ENCODE assay signal across 32 mouse cellular contexts in genomic region chr5:18439986-18440385, GRCm38 (mm10).
"Had no signal": no experiment of that assay in that cellular context is flagged by ENCODE, and none has a peak within 500 bp of the region (broad histone marks: within the 10 kb centered on the region; RNA-seq: fewer than 3 reads in every experiment).

No protein-coding gene starts in this region.

- H3K27ac ChIP-seq: limb, embryonic 10.5 days; limb, embryonic 12.5 days; limb, embryonic 13.5 days; limb, embryonic 15.5 days; liver, embryonic 12.5 days; liver, embryonic 13.5 days; liver, embryonic 14.5 days; liver, embryonic 15.5 days; lung, embryonic 15.5 days; macrophage; midbrain, embryonic 10.5 days; midbrain, embryonic 12.5 days; midbrain, embryonic 13.5 days; midbrain, embryonic 15.5 days; neural tube, embryonic 12.5 days; neural tube, embryonic 13.5 days had no signal

- H3K27me3 ChIP-seq: limb, embryonic 12.5 days; limb, embryonic 13.5 days; limb, embryonic 15.5 days; liver, embryonic 12.5 days; liver, embryonic 13.5 days; liver, embryonic 15.5 days; lung, embryonic 15.5 days; megakaryocyte, embryonic 14.5 days; midbrain, embryonic 12.5 days; midbrain, embryonic 13.5 days; midbrain, embryonic 15.5 days; neural tube, embryonic 12.5 days; neural tube, embryonic 13.5 days had no signal

- H3K36me3 ChIP-seq: limb, embryonic 10.5 days; limb, embryonic 12.5 days; limb, embryonic 13.5 days; limb, embryonic 15.5 days; liver, embryonic 12.5 days; liver, embryonic 13.5 days; liver, embryonic 15.5 days; lung, embryonic 15.5 days; midbrain, embryonic 10.5 days; midbrain, embryonic 12.5 days; midbrain, embryonic 13.5 days; midbrain, embryonic 15.5 days; neural tube, embryonic 12.5 days; neural tube, embryonic 13.5 days had no signal

- H3K9ac ChIP-seq: limb, embryonic 12.5 days; limb, embryonic 13.5 days; limb, embryonic 15.5 days; liver, embryonic 12.5 days; liver, embryonic 13.5 days; liver, embryonic 14.5 days; liver, embryonic 15.5 days; liver, postnatal 0 days; lung, embryonic 14.5 days; lung, embryonic 15.5 days; midbrain, embryonic 12.5 days; midbrain, embryonic 13.5 days; midbrain, embryonic 15.5 days; neural tube, embryonic 12.5 days; neural tube, embryonic 13.5 days had no signal

- H3K9me3 ChIP-seq: limb, embryonic 10.5 days; limb, embryonic 12.5 days; limb, embryonic 13.5 days; limb, embryonic 15.5 days; liver, embryonic 12.5 days; liver, embryonic 13.5 days; liver, embryonic 15.5 days; lung, embryonic 15.5 days; megakaryocyte, embryonic 14.5 days; midbrain, embryonic 10.5 days; midbrain, embryonic 12.5 days; midbrain, embryonic 13.5 days; midbrain, embryonic 15.5 days; neural tube, embryonic 12.5 days; neural tube, embryonic 13.5 days had no signal

- H3K4me2 ChIP-seq: limb, embryonic 12.5 days; limb, embryonic 13.5 days; limb, embryonic 15.5 days; liver, embryonic 12.5 days; liver, embryonic 13.5 days; liver, embryonic 15.5 days; lung, embryonic 14.5 days; lung, embryonic 15.5 days; midbrain, embryonic 11.5 days; midbrain, embryonic 12.5 days; midbrain, embryonic 13.5 days; midbrain, embryonic 15.5 days; neural tube, embryonic 12.5 days; neural tube, embryonic 13.5 days had no signal

- H3K4me3 ChIP-seq: limb, embryonic 10.5 days; limb, embryonic 12.5 days; limb, embryonic 13.5 days; limb, embryonic 15.5 days; liver, embryonic 12.5 days; liver, embryonic 13.5 days; liver, embryonic 15.5 days; lung, embryonic 15.5 days; megakaryocyte, embryonic 14.5 days; midbrain, embryonic 10.5 days; midbrain, embryonic 12.5 days; midbrain, embryonic 13.5 days; midbrain, embryonic 15.5 days; myocyte; neural tube, embryonic 12.5 days; neural tube, embryonic 13.5 days had no signal

- DNase-seq: left cerebral cortex, postnatal 4 days; liver; liver, embryonic 13.5 days; liver, postnatal 0 days; lung, adult 18-20 months; lung, adult 2 months; lung, embryonic 14.5 days; lung, postnatal 10 days; lung, postnatal 14 days; lung, postnatal 36 days; lung, postnatal 4 days; midbrain, embryonic 14.5 days had no signal

- H3K4me1 ChIP-seq: limb, embryonic 10.5 days; limb, embryonic 12.5 days; limb, embryonic 13.5 days; limb, embryonic 15.5 days; liver, embryonic 12.5 days; liver, embryonic 13.5 days; liver, embryonic 15.5 days; lung, embryonic 15.5 days; megakaryocyte, embryonic 14.5 days; midbrain, embryonic 10.5 days; midbrain, embryonic 12.5 days; midbrain, embryonic 13.5 days; midbrain, embryonic 15.5 days; neural tube, embryonic 12.5 days; neural tube, embryonic 13.5 days had no signal

- ATAC-seq: liver, embryonic 12.5 days; liver, postnatal 0 days; lung, postnatal 0 days; midbrain, embryonic 13.5 days; midbrain, embryonic 15.5 days; midbrain, embryonic 16.5 days had no signal
